Mouse (Mus musculus) MEL (cell line): ENCODE measurements around the gene Elk4. TPM values are rescaled to one million over a fixed set of nuclear protein-coding genes. Genes with fewer than 3 reads are reported as not detected.

ENCODE experiments used
- DNase-seq: peaks from one replicate; pipeline ENCODE4 v3.0.0; 2011; ENCODE audit warnings: low read depth, low spot score
- H3K27ac ChIP-seq: 2 replicates; pipeline ENCODE4 v1.5.1; 2012; ENCODE audit warnings: low read depth, mild to moderate bottlenecking, control low read depth, low read length, moderate library complexity; ENCODE audit not compliant: control insufficient read depth
- H3K27me3 ChIP-seq, 2 experiments: fragments of 150-350 bp in 1 of 2; sonication (generic) in 1 of 2; 2 replicates each; pipeline ENCODE4 v1.6.1; 2012; ENCODE audit warnings: low read length in 2 of 2, mild to moderate bottlenecking in 2 of 2, improper control_type of control experiment in 1 of 2, moderate library complexity in 1 of 2; ENCODE audit not compliant: insufficient read depth in 2 of 2, control insufficient read depth in 1 of 2
- H3K36me3 ChIP-seq, 2 experiments: 2 replicates each; pipeline ENCODE4 v1.6.1; 2012 to 2014; ENCODE audit warnings: low read length in 2 of 2, improper control_type of control experiment in 1 of 2, inconsistent platforms in 1 of 2, mild to moderate bottlenecking in 1 of 2; ENCODE audit not compliant: insufficient read depth in 2 of 2, control insufficient read depth in 1 of 2
- H3K4me1 ChIP-seq, 2 experiments: fragments of 150-350 bp in 1 of 2; sonication (generic) in 1 of 2; 2 replicates each; pipeline ENCODE4 v1.6.1; 2012; ENCODE audit warnings: low read length in 2 of 2, improper control_type of control experiment in 1 of 2, mild to moderate bottlenecking in 1 of 2; ENCODE audit not compliant: insufficient read depth in 2 of 2, control insufficient read depth in 1 of 2
- H3K4me3 ChIP-seq, 2 experiments: fragments of 150-350 bp in 1 of 2; sonication (generic) in 1 of 2; 2 replicates each; pipeline ENCODE4 v1.5.1; 2012; ENCODE audit warnings: low read depth in 2 of 2, low read length in 2 of 2, mild to moderate bottlenecking in 2 of 2, moderate library complexity in 2 of 2, control low read depth in 1 of 2, improper control_type of control experiment in 1 of 2; ENCODE audit not compliant: control insufficient read depth in 1 of 2, insufficient read depth in 1 of 2
- H3K79me2 ChIP-seq: 2 replicates; pipeline ENCODE4 v1.6.1; 2012; ENCODE audit warnings: mild to moderate bottlenecking, low read length, moderate library complexity; ENCODE audit not compliant: control insufficient read depth, poor library complexity, insufficient read depth
- H3K9ac ChIP-seq: 2 replicates; pipeline ENCODE4 v1.6.1; 2012; ENCODE audit warnings: low read depth, mild to moderate bottlenecking, control low read depth, low read length, moderate library complexity; ENCODE audit not compliant: control insufficient read depth, poor library complexity, severe bottlenecking
- H3K9me3 ChIP-seq: fragments of 150-350 bp; sonication (generic); replicated peaks from 2 replicates; pipeline ENCODE4 v1.6.1; 2012; ENCODE audit warnings: mild to moderate bottlenecking, low read length, improper control_type of control experiment, moderate library complexity; ENCODE audit not compliant: insufficient read depth
- CHD1 ChIP-seq: IDR thresholded peaks from 2 replicates; pipeline ENCODE4 v1.6.1; 2012; ENCODE audit warnings: low read depth, mild to moderate bottlenecking, inconsistent platforms, low read length, improper control_type of control experiment
- CTCF ChIP-seq, 3 experiments: IDR thresholded peaks in 2 of 3; conservative IDR thresholded peaks in 1 of 3; 2 replicates each; pipeline ENCODE4 v1.5.1; 2011 to 2012; ENCODE audit warnings: low read length in 3 of 3, low read depth in 2 of 3, mild to moderate bottlenecking in 2 of 3, improper control_type of control experiment in 1 of 3, inconsistent platforms in 1 of 3, mixed read lengths in 1 of 3, moderate library complexity in 1 of 3; ENCODE audit not compliant: control insufficient read depth in 1 of 3, insufficient read depth in 1 of 3, poor library complexity in 1 of 3, severe bottlenecking in 1 of 3
- E2F4 ChIP-seq: IDR thresholded peaks from 2 replicates; pipeline ENCODE4 v1.6.1; 2011; ENCODE audit warnings: low read depth, low read length, improper control_type of control experiment, borderline replicate concordance
- EP300 ChIP-seq, 2 experiments: IDR thresholded peaks; 2 replicates each; pipeline ENCODE4 v1.6.1; 2011; ENCODE audit warnings: improper control_type of control experiment in 2 of 2, low read length in 2 of 2, low read depth in 1 of 2, mild to moderate bottlenecking in 1 of 2
- GABPA ChIP-seq: IDR thresholded peaks from 2 replicates; pipeline ENCODE4 v1.6.1; 2012; ENCODE audit warnings: low read depth, mild to moderate bottlenecking, inconsistent platforms, low read length, improper control_type of control experiment, moderate library complexity
- JUND ChIP-seq: IDR thresholded peaks from 2 replicates; pipeline ENCODE4 v1.6.1; 2011; ENCODE audit warnings: low read depth, mild to moderate bottlenecking, improper control_type of control experiment, low read length
- MAX ChIP-seq: IDR thresholded peaks from 2 replicates; pipeline ENCODE4 v1.6.1; 2011; ENCODE audit warnings: low read length, improper control_type of control experiment
- MAZ ChIP-seq: IDR thresholded peaks from 2 replicates; pipeline ENCODE4 v1.6.1; 2012; ENCODE audit warnings: low read depth, mild to moderate bottlenecking, inconsistent platforms, low read length, improper control_type of control experiment
- MEF2A ChIP-seq: IDR thresholded peaks from 2 replicates; pipeline ENCODE4 v1.6.1; 2014; ENCODE audit warnings: low read depth, mild to moderate bottlenecking, inconsistent platforms, low read length, improper control_type of control experiment; ENCODE audit not compliant: poor library complexity, insufficient replicate concordance, severe bottlenecking; ENCODE audit errors: extremely low read depth
- MXI1 ChIP-seq: IDR thresholded peaks from 2 replicates; pipeline ENCODE4 v1.6.1; 2011; ENCODE audit warnings: mild to moderate bottlenecking, low read depth, low read length, improper control_type of control experiment
- NELFE ChIP-seq: IDR thresholded peaks from 2 replicates; pipeline ENCODE4 v1.6.1; 2011; ENCODE audit warnings: low read depth, low read length, improper control_type of control experiment
- NRF1 ChIP-seq: IDR thresholded peaks from 2 replicates; pipeline ENCODE4 v1.6.1; 2014; ENCODE audit warnings: low read depth, mild to moderate bottlenecking, inconsistent platforms, low read length, improper control_type of control experiment, moderate library complexity; ENCODE audit not compliant: poor library complexity, insufficient read depth, severe bottlenecking
- POLR2AphosphoS5 ChIP-seq: IDR thresholded peaks from 2 replicates; pipeline ENCODE4 v1.6.1; 2012; ENCODE audit warnings: low read depth, borderline replicate concordance, mild to moderate bottlenecking, inconsistent platforms, low read length, moderate library complexity, mixed read lengths
- TBP ChIP-seq: IDR thresholded peaks from 2 replicates; pipeline ENCODE4 v1.8.0; 2011; ENCODE audit warnings: low read depth, low read length, improper control_type of control experiment
- TCF12 ChIP-seq: IDR thresholded peaks from 2 replicates; pipeline ENCODE4 v1.6.1; 2014; ENCODE audit warnings: low read depth, mild to moderate bottlenecking, inconsistent platforms, low read length, improper control_type of control experiment, moderate library complexity
- UBTF ChIP-seq: IDR thresholded peaks from 2 replicates; pipeline ENCODE4 v1.6.1; 2012; ENCODE audit warnings: low read depth, mild to moderate bottlenecking, inconsistent platforms, low read length, improper control_type of control experiment, moderate library complexity, borderline replicate concordance; ENCODE audit not compliant: insufficient read depth
- USF1 ChIP-seq: IDR thresholded peaks from 2 replicates; pipeline ENCODE4 v1.6.1; 2014; ENCODE audit warnings: low read depth, mild to moderate bottlenecking, inconsistent platforms, low read length, improper control_type of control experiment, moderate library complexity
- USF2 ChIP-seq, 2 experiments: IDR thresholded peaks; 2 replicates each; pipeline ENCODE4 v1.6.1; 2011 to 2012; ENCODE audit warnings: improper control_type of control experiment in 2 of 2, low read length in 2 of 2, borderline replicate concordance in 1 of 2, inconsistent platforms in 1 of 2, low read depth in 1 of 2, mild to moderate bottlenecking in 1 of 2; ENCODE audit not compliant: insufficient read depth in 1 of 2
- ZC3H11A ChIP-seq: IDR thresholded peaks from 2 replicates; pipeline ENCODE4 v1.6.1; 2012; ENCODE audit warnings: low read depth, mild to moderate bottlenecking, inconsistent platforms, low read length, improper control_type of control experiment
- polyA plus RNA-seq, 2 experiments: library from polyadenylated mRNA; stranded (reverse) in 1 of 2; unstranded in 1 of 2; fragments of >175 nt in 1 of 2; fragments of >200 nt in 1 of 2; gene quantifications; 2 replicates each; pipeline versions ENCODE4 v1.2.1 to v1.2.4; 2012; ENCODE audit warnings: low replicate concordance in 2 of 2, low read depth in 1 of 2; ENCODE audit not compliant: insufficient read length in 2 of 2, insufficient read depth in 1 of 2, missing spikeins in 1 of 2
- total RNA-seq: library from RNA; depleted of rRNA; stranded (reverse); fragments of 300-350 nt; gene quantifications from 2 replicates; pipeline ENCODE4 v1.2.3, GENCODE M21; 2012

Elk4 gene
- total and polyA plus RNA-seq, 3 experiments, result 19.4 to 191 (median 20.3) TPM

DNA sequence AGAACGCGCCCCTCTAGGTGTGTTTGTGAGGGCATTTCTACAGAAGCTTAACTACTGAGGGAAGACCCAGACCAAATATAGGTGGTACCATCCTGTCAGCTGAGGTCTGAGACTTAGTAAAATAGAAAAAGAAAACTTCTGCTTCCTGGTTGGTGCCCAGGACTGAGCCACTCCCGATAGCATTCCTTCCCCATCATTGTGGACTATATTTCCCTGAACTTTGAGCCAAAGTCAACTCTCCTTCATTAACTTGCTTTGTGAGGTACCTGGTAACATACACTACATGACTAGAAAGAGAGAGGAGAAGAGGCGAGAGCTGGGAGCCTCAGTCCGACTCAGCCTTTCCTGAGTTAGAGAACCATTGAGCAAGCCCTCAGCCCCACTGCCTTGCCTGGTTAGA is 51.2 kb downstream of the Elk4 start:
- TF ChIP-seq NRF1, result no peak
- no peak for TF ChIP-seq MEF2A
- TF ChIP-seq NELFE, result no peak
- no peak for TF ChIP-seq E2F4
- no peak for TF ChIP-seq ZC3H11A
- no peak for TF ChIP-seq UBTF
- no peak for TF ChIP-seq POLR2AphosphoS5
- no peak for TF ChIP-seq JUND
- no peak for TF ChIP-seq MAX
- TF ChIP-seq MAZ, result no peak
- TF ChIP-seq USF2 (IDR thresholded peaks at IDR 0.05; ENCODE audit: borderline replicate concordance in 1 of 2, insufficient read depth in 1 of 2, low read depth in 1 of 2, low read length in 2 of 2), result no peak
- TF ChIP-seq TCF12, result no peak
- no peak for TF ChIP-seq CHD1
- TF ChIP-seq TBP, result no peak
- no peak for TF ChIP-seq USF1
- no peak overlapping the region for H3K9ac ChIP-seq

GRCm38 (mm10) chr1:132060036-132060769 is 52.8 kb downstream of the Elk4 start:
- Histone ChIP-seq H3K36me3 (peaks cover 0 to 7% of the 10 kb centered on the region in 2 experiments; a peak in 1 of 4 replicates), H3K79me2 (no peaks in the 10 kb centered on the region), H3K27me3 (no peaks in the 10 kb centered on the region; a peak in 2 of 4 replicates), H3K27ac (no peak overlapping the region), H3K9ac (no peak overlapping the region), H3K4me1 (peaks cover 3 to 16% of the 10 kb centered on the region in 2 experiments), H3K9me3 (no peaks in the 10 kb centered on the region), H3K4me3 (no peak overlapping the region)
- no peak for DNase-seq
- TF ChIP-seq CTCF (IDR thresholded peaks at IDR 0.05 in 2 of 3, conservative IDR thresholded peaks at IDR 0.05 in 1 of 3; ENCODE audit: control insufficient read depth in 1 of 3, insufficient read depth in 1 of 3, low read depth in 2 of 3, low read length in 3 of 3, poor library complexity in 1 of 3, severe bottlenecking in 1 of 3), result no peak
- no peak for TF ChIP-seq GABPA
- TF ChIP-seq EP300 (IDR thresholded peaks at IDR 0.05; ENCODE audit: low read depth in 1 of 2, low read length in 2 of 2), result no peak
- TF ChIP-seq MAX, result no peak
- no peak for TF ChIP-seq TBP
- TF ChIP-seq MXI1, result no peak

More for the DNA sequence above, 51.2 kb downstream of the Elk4 start:
- DNase-seq, result no peak
- Histone ChIP-seq H3K27me3 (no peaks in the 10 kb centered on the region; a peak in 1 of 4 replicates), H3K9me3 (no peaks in the 10 kb centered on the region), H3K36me3 (peaks cover 0 to 13% of the 10 kb centered on the region in 2 experiments; a peak in 2 of 4 replicates), H3K4me3 (no peak overlapping the region), H3K79me2 (no peaks in the 10 kb centered on the region), H3K4me1 (peaks cover 6 to 25% of the 10 kb centered on the region in 2 experiments), H3K27ac (no peak overlapping the region)
